In the genomic region with DNA sequence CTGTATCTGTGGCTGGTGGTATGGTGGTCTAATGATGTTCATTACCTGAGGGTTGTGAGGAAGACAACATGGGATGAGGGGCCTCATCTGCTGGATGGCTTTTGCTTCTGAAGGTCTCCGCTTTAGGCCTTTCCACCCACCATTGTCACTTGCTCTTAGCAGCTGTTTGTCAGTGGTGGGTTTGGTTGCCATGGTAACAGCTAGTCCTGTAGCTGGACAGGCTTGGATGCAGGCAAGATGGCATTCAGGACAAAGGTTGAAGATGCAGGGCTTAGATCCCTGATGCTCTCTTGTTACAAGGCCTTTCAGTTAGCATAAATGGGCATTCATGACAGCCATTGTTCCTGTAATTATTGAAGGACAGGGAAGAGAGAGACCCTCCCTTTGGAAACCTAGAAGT, we compare ENCODE assay signal across 8 mouse cellular contexts. TPM values are rescaled to one million over a fixed set of nuclear protein-coding genes. Genes with fewer than 3 reads are reported as not detected.
DNase-seq lines count a peak whose midpoint lies in the region; ATAC-seq and TF ChIP-seq lines count a peak whose summit lies in the region.

A gene (plus strand): TSS at position 209 of the 400 bp plus-strand sequence.

- H3K79me2 ChIP-seq in liver, adult 2 months (ENCODE audit: control insufficient read depth, insufficient read depth, low read length), result peaks cover 8% of the 10 kb centered on the region; the same call in 1 of the 2 replicates

- H3K27me3 ChIP-seq in liver, adult 2 months (ENCODE audit: control insufficient read depth, insufficient read depth, low read length), result no peaks in the 10 kb centered on the region
- H3K27me3 ChIP-seq in embryonic facial prominence, embryonic 12.5 days, result no peaks in the 10 kb centered on the region
- no peaks in the 10 kb centered on the region for H3K27me3 ChIP-seq in heart, embryonic 15.5 days
- no peaks in the 10 kb centered on the region for H3K27me3 ChIP-seq in neural tube, embryonic 13.5 days

- H3K9me3 ChIP-seq in embryonic facial prominence, embryonic 12.5 days, result no peaks in the 10 kb centered on the region
- H3K9me3 ChIP-seq in heart, embryonic 15.5 days (replicated peaks), result no peaks in the 10 kb centered on the region
- H3K9me3 ChIP-seq in neural tube, embryonic 13.5 days, result no peaks in the 10 kb centered on the region

- H3K4me1 ChIP-seq in liver, adult 2 months (ENCODE audit: control insufficient read depth, insufficient read depth, low read length), result peaks cover 45% of the 10 kb centered on the region
- H3K4me1 ChIP-seq in embryonic facial prominence, embryonic 12.5 days, result peaks cover 15% of the 10 kb centered on the region; the same call in 1 of the 2 replicates
- peaks cover 14% of the 10 kb centered on the region for H3K4me1 ChIP-seq in heart, embryonic 15.5 days (replicated peaks)
- H3K4me1 ChIP-seq in neural tube, embryonic 13.5 days (replicated peaks), result peaks cover 44% of the 10 kb centered on the region

- 100% methylated on average over 1 of the region's 1 CpGs for WGBS in liver, adult 2 months
- 78% methylated on average over 1 of the region's 1 CpGs for WGBS in embryonic facial prominence, embryonic 12.5 days
- 89% methylated on average over 1 of the region's 1 CpGs for WGBS in heart, embryonic 15.5 days
- WGBS in neural tube, embryonic 13.5 days, result 25% methylated on average over 1 of the region's 1 CpGs

- no peak within 1 kb of the TSS for H3K9ac ChIP-seq in liver, adult 2 months (ENCODE audit: low read depth, low read length)
- no peak within 1 kb of the TSS for H3K9ac ChIP-seq in embryonic facial prominence, embryonic 12.5 days
- H3K9ac ChIP-seq in heart, embryonic 15.5 days, result no peak within 1 kb of the TSS
- H3K9ac ChIP-seq in neural tube, embryonic 13.5 days, result 0 out of 2 replicates have a peak within 1 kb of the TSS, but pooled peaks have one; percentile 26

- intact Hi-C loops in left cerebral cortex, postnatal 4 days (cut with DNase I), result no loop called here

- no peak within 1 kb of the TSS for H3K4me3 ChIP-seq in liver, adult 2 months (ENCODE audit: insufficient read depth, low read depth, low read length)
- H3K4me3 ChIP-seq in embryonic facial prominence, embryonic 12.5 days, result no peak within 1 kb of the TSS
- no peak within 1 kb of the TSS for H3K4me3 ChIP-seq in heart, embryonic 15.5 days
- no peak within 1 kb of the TSS for H3K4me3 ChIP-seq in neural tube, embryonic 13.5 days

- no peak for ATAC-seq in embryonic facial prominence, embryonic 12.5 days (ENCODE audit: insufficient number of reproducible peaks, insufficient read depth, low FRiP score, low TSS enrichment)
- no peak for ATAC-seq in heart, embryonic 15.5 days (replicated peaks; ENCODE audit: insufficient number of reproducible peaks, insufficient read depth, low FRiP score, low read depth)
- ATAC-seq in neural tube, embryonic 13.5 days (ENCODE audit: low read depth), result no peak

- no peak for TF ChIP-seq CTCF in liver, adult 2 months (IDR thresholded peaks at IDR 0.05; ENCODE audit: low read depth, low read length)

- peak within 1 kb of the TSS; percentile 97 for H3K27ac ChIP-seq in liver, adult 2 months (replicated peaks; ENCODE audit: insufficient read depth, low read depth, low read length)
- no peak within 1 kb of the TSS for H3K27ac ChIP-seq in embryonic facial prominence, embryonic 12.5 days
- H3K27ac ChIP-seq in heart, embryonic 15.5 days, result no peak within 1 kb of the TSS
- peak within 1 kb of the TSS; percentile 20; the same call in 1 of the 2 replicates for H3K27ac ChIP-seq in neural tube, embryonic 13.5 days (replicated peaks)

- H3K4me2 ChIP-seq in embryonic facial prominence, embryonic 12.5 days (replicated peaks), result no peak within 1 kb of the TSS
- H3K4me2 ChIP-seq in heart, embryonic 15.5 days, result no peak within 1 kb of the TSS
- no peak within 1 kb of the TSS for H3K4me2 ChIP-seq in neural tube, embryonic 13.5 days

- DNase-seq in liver, adult 2 months (ENCODE audit: extremely low read depth, low read depth, low spot score), result no peak
- no peak for DNase-seq in liver
- peak; percentile 7 for DNase-seq in left cerebral cortex, postnatal 4 days
- no peak for DNase-seq in thymus, postnatal 10 days (ENCODE audit: low spot score in 2 of 2)
- no peak for DNase-seq in kidney, postnatal 4 days

- TF ChIP-seq POLR2A in liver, adult 2 months (IDR thresholded peaks at IDR 0.05; ENCODE audit: extremely low read depth, insufficient read depth, low read length), result no peak

- H3K36me3 ChIP-seq in liver, adult 2 months (ENCODE audit: control insufficient read depth, insufficient read depth, low read length), result peaks cover 11% of the 10 kb centered on the region; the same call in 1 of the 2 replicates
- 0 out of 2 replicates have a peak, but pooled peaks cover 3% of the 10 kb centered on the region for H3K36me3 ChIP-seq in embryonic facial prominence, embryonic 12.5 days
- 0 out of 2 replicates have a peak, but pooled peaks cover 8% of the 10 kb centered on the region for H3K36me3 ChIP-seq in heart, embryonic 15.5 days
- peaks cover 5% of the 10 kb centered on the region for H3K36me3 ChIP-seq in neural tube, embryonic 13.5 days

RNA-seq across cellular contexts. Expression of the gene that starts here (rescaled TPM):
- total RNA-seq in liver, adult 2 months (2014; rRNA removed), result 20.0 and 26.2 TPM in 2 replicates
- 23.4 and 28.8 TPM in 2 replicates for polyA plus RNA-seq in liver, adult 2 months (2012; rRNA removed)
- 39.4 and 40.0 TPM in 2 replicates for polyA plus RNA-seq in embryonic facial prominence, embryonic 12.5 days (2016; fragmentation: Nextera tagmentation; extraction: Ambion mirVana)
- 25.7 and 26.8 TPM in 2 replicates for polyA plus RNA-seq in heart, embryonic 15.5 days (2015; fragmentation: Nextera tagmentation; extraction: Ambion mirVana)
- total RNA-seq in left cerebral cortex, postnatal 4 days (2021), result 10 to 100 TPM; 78.5 to 78.7 TPM
- 56.1 and 57.6 TPM in 2 replicates for polyA plus RNA-seq in neural tube, embryonic 13.5 days (2015; fragmentation: Nextera tagmentation; extraction: Ambion mirVana)

Comparison
In these comparisons a context has a peak if more than half of its experiments do, and no peak if none do; other contexts are left out.
1. H3K27ac ChIP-seq: peak in liver, adult 2 months (single experiment) and neural tube, embryonic 13.5 days (single experiment); none in embryonic facial prominence, embryonic 12.5 days (single experiment) and heart, embryonic 15.5 days (single experiment).